Mouse (Mus musculus): ENCODE measurements around the gene Kcnq1. TPM values are rescaled to one million over a fixed set of nuclear protein-coding genes. Genes with fewer than 3 reads are reported as not detected.
A peak's percentile ranks its signal among the peaks of the same experiment; 100 is the strongest.

Gene Kcnq1
- total RNA-seq, 2 experiments from 2014 or later, result not detected

DNA sequence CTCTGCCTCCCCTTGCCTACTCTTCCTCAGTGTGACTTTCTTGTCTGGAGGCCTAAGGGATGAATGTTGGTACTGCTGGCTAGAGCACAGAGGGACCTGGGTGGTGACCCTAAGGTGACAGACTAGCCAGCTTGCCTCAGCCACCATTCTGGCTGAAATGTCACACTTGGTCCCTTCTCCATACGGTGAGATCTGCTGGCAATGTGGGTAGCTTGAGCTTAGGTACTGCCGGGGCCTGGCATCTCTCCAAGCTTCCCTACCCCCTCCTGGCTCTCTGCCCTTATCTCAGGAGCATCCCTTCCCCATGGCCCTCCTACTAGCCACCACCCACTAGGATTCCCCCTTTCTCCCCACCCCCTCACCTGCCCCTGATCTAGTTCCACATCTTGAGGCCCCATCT is 283.7 kb downstream of the Kcnq1 start:
- no peak for ATAC-seq (replicated peaks; ENCODE audit: poor library complexity, severe bottlenecking)

DNA sequence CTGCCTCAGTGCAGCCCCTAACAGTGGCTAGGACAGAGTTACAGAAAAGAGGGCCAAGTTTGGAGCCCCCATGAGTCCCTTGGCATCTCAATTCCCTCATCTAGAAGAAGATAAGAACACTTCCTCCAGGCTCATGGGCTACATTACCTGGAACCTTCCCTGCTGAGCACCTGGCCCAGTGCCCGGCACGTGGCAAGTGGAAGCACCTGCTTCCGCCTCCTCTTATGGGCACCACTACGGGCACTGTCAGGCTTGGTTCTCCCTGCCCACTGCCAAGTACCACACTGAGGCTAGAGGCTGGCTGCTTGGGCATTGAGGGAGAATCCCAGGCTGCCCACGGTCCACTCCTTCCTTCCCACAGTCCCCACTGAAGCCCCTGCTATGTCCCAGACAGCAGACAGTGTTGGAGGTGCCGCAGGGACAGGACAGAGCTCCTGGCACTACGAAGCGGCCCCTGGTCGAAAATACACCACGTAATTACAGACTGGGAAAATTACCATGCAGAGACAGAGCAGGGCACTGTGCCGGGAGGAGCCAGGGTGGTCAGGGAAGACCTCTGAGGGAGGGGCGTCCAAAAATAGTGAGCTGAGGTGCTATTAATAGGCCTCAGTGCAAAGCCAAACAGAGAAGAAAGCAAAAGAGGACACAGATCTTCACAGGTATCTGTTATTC is 284.3 kb downstream of the Kcnq1 start:
- ATAC-seq (replicated peaks; ENCODE audit: poor library complexity, severe bottlenecking), result 0 out of 2 replicates have a peak, but pooled peaks have one; percentile 20

DNA sequence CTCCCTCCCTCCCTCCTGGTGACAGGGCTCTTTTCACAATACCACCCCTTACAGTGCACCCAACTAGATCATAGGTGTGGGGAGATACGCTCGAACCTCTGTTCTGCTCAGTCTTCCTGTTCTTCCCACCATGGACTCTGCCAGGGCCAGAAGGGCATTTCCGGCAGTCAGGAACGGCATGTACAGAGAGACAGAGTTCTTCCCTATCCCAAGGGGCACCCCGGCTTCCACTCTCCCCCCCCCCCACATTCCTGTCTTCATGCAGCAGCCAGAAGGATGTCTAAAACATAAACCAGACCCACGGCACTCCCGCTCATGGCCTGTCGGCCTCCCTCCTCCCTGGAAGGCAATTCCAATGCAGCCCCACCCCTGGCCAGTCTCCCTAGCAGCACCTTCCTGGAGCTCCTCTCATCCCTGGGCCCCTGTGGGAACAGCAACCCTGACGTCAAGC is 289.0 kb downstream of the Kcnq1 start:
- ATAC-seq (replicated peaks; ENCODE audit: poor library complexity, severe bottlenecking), result no peak

DNA sequence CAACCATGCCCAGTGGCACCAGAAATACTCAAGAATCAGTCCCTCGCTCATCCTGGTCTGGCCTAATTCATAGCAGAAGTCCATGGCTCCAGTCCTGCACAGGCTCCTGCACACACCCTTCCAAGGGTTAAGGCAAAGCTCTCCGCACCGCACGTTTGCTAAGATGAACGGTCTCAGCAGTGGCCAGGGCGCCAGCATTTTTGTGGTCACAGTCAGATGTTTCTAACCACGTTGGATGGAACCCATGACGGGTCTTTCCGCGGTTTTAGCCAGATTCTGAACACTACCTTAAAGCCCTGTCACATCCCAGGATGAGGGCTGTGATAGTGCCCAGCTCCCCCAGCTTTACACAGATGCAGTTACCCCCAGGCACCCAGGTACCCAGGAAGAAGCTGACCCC is 293.6 kb downstream of the Kcnq1 start:
- ATAC-seq (replicated peaks; ENCODE audit: poor library complexity, severe bottlenecking), result no peak

DNA sequence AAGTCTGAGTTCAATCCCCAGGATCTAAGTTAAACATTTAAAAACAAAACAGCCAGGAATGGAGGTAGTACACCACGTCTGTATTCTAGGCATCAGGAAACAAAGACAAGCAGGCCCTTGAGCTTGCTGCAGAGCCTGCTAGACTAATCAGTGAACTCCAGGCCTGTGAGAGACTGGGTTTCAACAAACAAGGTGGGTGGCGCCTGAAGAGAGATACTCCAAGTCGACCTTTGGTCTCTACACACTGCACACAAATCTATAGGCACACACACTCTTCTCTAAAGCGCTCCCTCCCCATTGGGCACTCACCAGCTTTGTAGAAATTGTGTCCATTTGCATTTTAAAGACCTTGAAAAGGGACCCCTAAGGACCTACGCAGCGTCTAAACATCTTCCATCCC is 294.4 kb downstream of the Kcnq1 start:
- no peak for ATAC-seq (replicated peaks; ENCODE audit: poor library complexity, severe bottlenecking)

DNA sequence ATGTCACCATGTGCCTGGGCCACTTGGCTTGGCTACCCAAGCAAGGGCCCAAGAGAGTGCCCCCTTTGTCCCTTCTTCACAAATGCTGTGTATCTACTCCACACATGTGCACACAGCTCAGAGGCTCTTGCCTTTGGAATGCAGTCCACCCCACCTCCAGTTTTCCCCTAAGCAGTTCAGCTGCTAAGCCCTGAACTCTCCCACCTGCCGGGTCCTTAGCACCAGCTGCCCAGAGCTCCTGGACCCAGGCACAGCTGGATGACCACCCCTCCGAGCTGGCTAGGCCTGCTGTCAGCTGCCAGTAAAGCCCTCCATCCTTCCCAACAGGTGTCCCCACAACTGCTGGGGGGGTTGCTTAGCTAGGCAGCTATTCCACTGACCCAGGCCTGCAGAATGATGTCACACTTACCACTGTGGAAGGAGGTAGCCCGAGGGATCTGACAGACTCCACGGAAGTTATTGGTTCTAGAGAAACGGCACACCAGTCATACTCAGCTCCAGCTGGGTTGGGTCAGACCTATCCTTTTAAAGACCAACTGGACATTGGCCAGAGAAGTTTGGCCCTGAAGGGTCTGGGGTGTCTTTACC is 295.4 kb downstream of the Kcnq1 start:
- no peak for ATAC-seq (replicated peaks; ENCODE audit: poor library complexity, severe bottlenecking)

DNA sequence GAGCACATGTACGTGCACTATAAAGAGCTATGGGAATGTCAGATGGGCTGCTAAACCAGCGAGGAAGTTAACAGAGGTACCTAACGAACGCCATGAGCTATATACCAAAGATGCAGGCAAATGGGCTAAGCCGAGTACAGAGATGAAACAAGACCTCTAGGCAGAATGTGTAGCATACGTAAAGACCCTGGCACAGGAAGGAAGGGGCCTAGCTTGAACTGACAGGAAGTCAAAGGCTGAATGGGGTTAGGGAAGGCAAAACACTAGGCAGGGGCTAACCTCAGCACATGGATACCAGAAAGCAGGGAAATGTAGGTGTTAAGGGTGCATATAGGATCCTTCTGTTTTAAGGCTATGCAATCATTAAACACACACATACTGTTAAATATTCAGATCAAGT is 298.1 kb downstream of the Kcnq1 start:
- ATAC-seq (replicated peaks; ENCODE audit: poor library complexity, severe bottlenecking), result no peak

DNA sequence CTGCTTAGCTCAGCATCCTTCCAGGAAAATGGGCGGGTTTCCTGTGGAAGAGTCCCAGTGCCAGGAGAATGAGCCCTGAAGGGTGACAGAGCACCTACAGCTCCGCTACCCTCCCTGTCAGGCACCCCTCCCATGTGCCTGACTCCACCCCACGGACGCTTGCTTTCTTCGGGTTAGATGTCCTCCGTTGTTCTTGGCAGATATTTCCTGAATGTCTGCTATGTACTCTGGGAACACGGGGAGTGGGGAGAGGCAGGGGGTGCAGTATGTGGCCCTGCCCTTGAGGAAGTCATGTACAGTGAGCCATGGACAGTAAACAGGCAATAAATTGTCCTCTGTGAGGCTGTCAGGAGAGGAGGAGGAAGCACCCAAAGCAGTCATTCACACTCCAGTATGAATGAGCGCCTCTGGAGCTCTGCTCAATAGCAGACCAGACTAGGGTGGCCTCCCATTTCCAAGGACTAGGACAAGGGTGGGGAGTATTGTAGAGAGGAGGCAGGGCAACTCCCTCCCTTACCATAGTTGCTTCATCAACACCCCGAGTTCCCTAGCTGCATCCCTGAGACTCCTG is 301.9 kb downstream of the Kcnq1 start:
- ATAC-seq (replicated peaks; ENCODE audit: poor library complexity, severe bottlenecking), result no peak

DNA sequence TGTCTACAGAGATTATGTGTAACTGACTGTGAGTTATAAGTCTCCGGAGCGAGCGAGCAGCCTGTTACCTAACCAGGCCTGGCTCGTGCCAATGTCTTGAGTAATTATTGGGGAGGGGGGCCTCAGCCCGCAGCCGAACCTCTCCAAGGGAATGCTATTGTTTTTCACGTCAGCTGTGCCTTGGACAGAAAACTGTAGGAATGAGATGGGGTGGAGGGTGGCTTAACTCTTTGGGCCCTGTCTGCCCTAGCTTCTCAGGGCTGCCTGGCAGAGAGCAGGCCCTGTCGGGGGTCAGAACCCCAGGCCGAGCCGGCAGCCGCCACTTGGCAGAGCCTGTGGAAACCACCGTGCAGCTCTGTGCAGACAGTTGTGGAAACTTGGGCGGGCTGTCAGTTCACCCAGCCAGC is 302.5 kb downstream of the Kcnq1 start:
- ATAC-seq (replicated peaks; ENCODE audit: poor library complexity, severe bottlenecking), result no peak

DNA sequence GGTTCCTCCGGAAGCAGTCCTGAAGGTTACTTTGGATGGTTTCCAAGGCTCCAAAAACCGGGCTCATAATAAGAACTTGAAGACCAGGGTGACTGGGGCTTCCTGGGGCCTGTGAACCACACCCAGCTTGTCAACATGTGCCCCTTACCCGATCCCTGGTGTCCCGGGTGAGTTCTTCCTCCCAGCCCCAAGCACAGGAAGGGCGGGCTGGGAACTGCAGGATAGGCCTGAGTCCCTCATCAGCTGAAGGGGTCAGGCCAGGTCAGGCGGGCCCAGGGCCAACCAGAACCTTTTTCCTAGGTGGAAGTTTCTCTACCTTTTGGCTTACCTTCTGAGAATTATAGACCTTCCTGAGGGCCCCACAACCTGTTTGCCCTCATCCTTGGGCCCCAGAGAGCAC is 306.4 kb downstream of the Kcnq1 start:
- ATAC-seq (replicated peaks; ENCODE audit: poor library complexity, severe bottlenecking), result no peak

DNA sequence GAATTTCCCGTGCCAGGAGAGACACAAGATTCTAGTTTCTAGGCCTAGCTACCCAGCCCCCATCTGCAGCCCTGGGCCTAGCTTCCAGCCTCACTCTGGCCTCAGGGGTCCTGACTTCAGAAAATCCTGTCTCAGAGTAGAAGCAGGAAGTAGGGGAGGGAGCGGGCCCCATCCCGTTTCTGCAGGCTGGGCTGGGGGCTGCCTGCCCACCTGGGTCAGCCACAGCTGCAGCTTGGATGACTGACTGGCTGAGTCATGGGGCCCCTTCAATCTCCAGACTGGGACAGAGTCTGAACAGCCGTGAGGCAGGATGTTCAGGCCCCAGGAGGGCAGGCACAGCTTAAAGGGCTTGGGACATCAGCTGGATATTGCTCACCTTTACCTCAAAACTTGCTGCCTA is 308.9 kb downstream of the Kcnq1 start:
- ATAC-seq (replicated peaks; ENCODE audit: poor library complexity, severe bottlenecking), result no peak

DNA sequence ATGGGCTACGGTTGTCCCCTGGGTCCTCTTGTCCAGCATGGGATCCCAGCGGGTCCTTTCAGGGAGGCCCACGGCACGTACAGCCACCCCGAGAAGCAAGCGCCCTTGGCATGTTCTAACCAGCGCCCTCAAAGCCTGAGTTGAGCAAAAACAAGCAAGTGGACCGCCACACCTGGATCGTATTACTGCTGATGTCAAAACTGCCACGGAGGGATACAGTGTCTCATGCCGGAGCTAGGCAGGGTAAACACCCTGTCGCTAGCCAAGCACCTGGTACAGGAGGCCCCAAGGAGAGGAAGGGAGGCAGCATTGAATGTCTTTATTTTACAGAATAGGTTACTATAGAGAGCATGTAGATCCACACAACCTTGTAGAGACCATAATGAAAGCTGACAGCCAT is 310.2 kb downstream of the Kcnq1 start:
- no peak for ATAC-seq (replicated peaks; ENCODE audit: poor library complexity, severe bottlenecking)

DNA sequence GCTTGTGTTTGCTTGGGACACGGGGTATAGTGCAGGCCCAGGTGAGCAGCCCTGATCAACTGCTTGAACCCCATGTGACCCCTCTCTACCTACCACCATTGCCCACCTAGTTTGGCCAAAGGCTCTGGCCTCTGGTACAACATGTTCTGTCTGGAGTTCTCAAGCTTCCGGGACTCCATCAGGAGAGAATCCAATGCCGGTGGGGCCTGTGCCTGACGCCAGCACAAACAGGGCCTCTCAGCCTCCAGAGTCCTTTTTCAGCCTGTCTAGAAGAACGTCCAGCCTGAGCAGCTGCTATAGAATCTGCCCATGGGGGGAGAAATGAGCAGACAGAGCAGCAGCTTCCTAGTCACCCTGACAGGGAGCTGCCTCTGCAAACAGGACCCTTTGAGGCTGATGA is 311.7 kb downstream of the Kcnq1 start:
- no peak for ATAC-seq (replicated peaks; ENCODE audit: poor library complexity, severe bottlenecking)

DNA sequence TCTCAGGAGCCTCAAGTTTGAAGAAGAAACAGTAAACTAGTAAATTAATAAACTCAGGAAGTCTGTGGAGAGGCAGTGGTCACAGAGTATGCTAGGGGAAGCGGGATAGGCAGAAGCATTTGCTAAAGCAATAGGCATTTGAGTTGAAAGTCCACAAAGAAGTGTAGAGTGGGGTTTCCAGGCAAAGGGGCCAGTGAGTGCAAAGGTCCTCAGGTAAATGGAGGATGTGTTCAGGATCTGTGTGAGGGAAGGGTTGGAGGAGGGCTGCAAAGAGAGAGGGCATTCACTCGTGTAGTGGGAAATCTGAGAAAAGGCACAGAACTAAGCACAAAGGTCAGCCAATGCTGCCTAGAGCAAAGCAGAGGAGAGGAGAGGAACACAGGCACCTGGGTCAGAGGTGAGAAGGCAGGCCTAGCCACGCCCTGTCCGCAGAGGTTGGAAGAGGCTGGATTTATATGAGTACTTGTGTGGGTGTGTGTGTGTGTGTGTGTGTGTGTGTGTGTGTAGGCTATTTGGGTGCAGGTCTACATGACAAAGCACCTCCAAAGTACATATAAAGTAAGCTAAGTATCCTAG is 313.5 kb downstream of the Kcnq1 start:
- ATAC-seq (replicated peaks; ENCODE audit: poor library complexity, severe bottlenecking), result no peak

DNA sequence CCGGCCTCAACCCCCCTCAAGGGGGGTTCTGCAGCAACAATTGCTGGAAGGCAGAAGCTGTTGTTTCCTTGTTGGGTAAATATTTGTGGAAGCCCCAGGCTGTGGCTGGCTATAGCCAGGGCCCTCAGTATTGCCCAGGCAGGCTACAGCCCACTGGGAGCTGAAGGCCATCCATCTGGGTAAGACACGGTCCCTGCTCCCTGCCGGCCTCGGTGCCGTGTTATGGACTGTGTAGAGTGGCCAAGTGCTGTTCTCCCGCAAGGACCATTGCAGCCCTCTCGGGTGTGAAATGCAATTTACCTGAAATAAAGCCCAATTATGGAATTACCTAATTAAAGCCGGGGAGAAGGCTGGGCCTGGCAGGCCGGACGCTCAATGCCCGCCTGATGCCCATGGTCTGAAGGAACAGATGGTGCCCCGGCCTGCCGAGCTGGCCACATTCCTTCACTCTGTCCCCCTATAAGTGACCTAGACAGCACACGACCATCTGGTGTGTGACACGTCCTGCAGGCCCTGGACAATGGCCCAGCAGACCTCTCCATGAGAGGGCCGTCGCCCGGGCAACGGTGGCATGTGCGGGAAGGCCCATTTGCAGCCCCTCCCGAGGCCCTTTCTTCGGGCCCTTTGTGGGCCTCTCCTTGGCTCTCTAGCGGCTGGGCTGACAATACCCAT is 322.1 kb downstream of the Kcnq1 start:
- ATAC-seq (replicated peaks; ENCODE audit: poor library complexity, severe bottlenecking), result no peak

DNA sequence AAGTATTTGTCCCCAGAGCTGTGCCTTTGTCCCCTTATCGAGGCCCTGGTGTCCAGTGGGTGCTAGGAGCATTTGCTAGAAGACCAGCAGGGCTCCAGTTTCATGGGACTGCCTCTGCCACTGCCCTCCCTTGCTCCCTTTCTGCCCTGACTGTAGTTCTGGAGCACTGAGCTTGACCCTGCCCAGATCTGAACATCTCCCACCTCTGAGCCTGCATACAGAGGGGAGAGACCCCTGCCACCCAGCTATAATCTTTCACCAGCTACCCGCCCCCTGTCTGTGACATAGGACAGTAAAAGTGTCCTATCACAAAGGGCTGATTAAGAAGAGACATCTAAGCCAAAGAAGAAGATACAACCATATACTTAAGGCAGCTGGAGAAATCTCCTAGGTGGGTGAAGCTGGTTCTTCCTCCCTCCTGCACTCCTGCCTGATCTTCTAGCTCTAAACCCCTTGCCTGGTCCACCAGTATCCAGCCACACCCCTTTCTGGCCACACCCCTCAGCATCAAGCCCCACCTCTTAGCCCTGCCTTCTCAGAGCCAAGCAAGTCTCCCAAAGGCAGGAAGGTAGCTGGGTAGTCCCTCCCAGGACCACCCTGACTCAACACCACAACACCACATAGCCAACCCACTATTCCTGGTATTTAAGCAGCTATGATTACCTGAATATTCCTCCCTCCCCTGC is 322.8 kb downstream of the Kcnq1 start:
- ATAC-seq (replicated peaks; ENCODE audit: poor library complexity, severe bottlenecking), result no peak

DNA sequence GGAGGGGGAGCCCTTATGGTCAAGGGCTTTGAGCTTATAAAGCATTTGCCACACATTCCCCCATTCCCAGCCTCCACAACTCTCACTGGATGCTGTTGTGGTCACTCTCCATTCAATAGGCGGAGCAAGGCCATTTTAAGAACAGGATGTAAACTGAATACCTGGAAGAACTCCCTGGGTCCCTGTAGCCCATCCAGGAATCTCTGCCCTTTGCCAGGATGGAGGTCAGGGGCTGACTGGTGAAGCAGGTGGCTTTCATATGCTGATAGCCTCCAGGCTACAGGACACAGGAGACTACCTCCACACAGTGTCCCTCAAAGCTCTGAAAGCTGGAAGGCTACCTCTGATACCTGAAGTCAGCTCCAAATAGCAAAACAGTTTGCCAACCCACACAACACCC is 326.5 kb downstream of the Kcnq1 start:
- ATAC-seq (replicated peaks; ENCODE audit: poor library complexity, severe bottlenecking), result no peak

DNA sequence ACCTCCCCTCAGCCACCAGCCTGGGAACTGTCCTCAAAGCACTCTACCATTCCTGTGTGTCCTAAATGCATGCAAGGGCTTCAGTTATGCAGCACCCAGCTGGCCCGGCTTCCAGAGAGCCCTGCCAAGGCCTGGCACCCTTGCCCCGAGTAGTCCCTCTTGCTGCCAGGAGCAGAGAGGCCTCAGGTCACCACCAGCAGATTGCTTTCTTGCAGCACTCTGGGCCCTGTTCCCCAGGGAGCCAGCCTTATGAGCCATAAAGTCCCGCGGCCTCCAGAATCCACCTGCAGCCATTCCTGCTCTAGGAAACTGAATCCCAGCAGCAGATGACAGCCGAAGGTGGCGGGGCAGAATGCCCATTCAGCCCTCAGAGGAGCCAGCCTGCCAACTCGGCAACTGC is 327.2 kb downstream of the Kcnq1 start:
- no peak for ATAC-seq (replicated peaks; ENCODE audit: poor library complexity, severe bottlenecking)

DNA sequence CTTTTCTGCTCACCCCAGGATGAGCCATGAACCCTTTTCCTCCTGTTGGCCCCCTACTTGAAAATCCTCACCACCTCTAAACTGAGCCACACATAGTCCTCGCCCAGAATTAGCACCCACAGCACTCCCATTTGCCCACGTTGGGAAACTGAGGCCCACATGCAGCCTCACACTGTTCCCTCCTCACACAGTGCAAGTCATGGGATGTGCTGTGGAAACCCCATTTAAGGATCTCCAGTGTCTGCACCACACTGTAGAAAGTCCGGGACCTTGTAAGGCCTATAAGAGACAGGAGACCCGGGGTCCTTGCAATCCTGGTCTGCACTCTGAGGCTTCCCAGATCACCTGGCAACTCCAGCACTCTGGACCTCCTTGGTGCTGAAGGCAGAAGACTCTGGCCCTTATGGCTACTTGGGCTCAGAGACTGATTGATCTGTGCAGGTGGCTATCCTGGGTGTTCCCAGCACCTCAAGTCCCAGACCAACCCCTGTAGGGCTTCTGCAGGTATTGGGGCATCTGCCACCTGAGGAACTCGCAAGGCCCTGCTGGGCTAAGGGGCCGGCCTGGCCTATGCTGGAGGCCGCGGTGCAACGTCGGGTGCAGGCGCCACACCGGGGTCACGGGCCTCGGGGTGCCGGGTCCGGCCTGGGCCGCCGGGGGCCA is 331.2 kb downstream of the Kcnq1 start:
- no peak for ATAC-seq (replicated peaks; ENCODE audit: poor library complexity, severe bottlenecking)
